Mouse (Mus musculus): ENCODE results near the gene Tpra1.
A peak's percentile ranks its signal among the peaks of the same experiment; 100 is the strongest.

Tpra1 gene

DNA sequence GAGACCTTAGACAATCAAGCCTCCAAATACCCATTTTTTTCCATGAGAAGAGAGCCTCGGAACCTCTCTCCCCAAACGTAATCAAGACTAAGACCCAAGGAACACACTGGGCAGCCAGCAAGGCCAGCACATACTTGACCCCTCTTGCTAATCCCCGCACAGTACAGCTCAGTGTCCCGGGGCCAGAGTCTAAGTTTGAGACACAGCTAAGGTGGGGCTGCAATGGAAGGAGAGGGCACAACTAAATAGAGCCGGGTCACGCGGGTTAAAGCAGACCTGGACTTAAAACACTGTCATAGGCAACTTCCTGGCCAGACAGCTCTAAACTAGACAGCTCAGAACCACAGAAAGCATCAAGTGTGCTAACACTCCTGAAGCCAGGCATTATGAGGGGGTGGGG, 11.2 kb upstream of the Tpra1 start:
- no peak for DNase-seq

DNA sequence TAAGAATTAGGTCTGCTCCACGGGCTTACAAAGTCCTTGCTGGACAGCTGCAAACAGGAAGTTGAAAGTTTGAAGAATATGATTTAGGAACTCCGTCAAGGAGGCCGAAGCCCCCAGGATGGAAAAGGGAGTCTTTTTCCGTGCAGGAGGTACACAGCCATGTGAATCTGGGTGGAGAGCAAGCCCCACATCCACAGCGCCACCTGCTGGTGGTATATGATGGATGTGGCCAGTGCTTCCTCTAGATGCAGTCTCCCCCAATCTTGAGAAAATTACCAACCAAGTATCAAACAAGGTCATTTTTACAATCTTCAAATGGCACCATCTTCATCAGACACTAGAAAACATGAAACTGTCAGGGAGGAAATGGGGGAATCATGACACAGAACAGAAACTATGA, 8.5 kb upstream of the Tpra1 start:
- DNase-seq, result peak; percentile 67 to 68

DNA sequence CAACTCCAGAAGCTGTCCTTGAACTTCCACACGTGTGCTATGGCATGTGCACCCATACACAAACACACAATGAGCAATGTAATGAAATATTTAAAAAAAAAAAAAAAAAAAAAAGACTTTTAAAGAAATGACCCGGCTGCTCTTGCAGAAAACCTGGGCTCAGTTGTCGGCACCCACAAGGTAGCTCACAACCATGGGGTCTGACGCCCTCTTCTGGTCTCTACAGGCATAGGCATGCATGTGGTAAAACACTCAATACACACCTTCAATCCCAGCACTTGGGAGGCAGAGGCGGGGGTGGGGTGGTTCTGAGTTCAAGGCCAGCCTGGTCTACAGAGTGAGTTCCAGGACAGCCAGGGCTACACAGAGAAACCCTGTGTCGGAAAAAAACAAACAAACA, 6.1 kb upstream of the Tpra1 start:
- no peak for DNase-seq

GRCm38 (mm10) chr6:88897246-88897645, 4.8 kb upstream of the Tpra1 start:
- no peak for DNase-seq

GRCm38 (mm10) chr6:88898534-88899048, 3.5 kb upstream of the Tpra1 start, which contains the start of gene Mcm2:
TSS of gene Mcm2 (minus strand) at chr6:88898780.
- peak; percentile 97 to 99 for DNase-seq

DNA sequence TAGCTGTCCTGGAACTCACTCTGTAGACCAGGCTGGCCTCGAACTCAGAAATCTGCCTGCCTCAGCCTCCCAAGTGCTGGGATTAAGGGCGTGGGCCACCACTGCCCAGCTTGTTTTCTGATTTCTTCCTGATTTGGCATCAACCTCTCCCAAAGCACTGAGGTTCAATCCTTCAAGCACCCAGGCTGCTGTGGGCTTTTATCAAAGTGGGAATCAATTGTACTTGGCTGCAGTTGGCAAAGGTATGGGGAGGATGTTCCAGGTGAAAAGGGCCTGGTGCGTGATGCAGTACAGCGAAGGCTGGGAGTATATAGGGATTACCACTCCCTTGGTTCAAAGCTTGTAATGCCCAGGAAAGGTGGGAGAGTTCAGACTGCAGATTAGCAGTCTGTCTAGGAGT, 3.0 kb upstream of the Tpra1 start:
- DNase-seq, result no peak

GRCm38 (mm10) chr6:88899628-88900027, 2.4 kb upstream of the Tpra1 start:
- DNase-seq, result no peak

DNA sequence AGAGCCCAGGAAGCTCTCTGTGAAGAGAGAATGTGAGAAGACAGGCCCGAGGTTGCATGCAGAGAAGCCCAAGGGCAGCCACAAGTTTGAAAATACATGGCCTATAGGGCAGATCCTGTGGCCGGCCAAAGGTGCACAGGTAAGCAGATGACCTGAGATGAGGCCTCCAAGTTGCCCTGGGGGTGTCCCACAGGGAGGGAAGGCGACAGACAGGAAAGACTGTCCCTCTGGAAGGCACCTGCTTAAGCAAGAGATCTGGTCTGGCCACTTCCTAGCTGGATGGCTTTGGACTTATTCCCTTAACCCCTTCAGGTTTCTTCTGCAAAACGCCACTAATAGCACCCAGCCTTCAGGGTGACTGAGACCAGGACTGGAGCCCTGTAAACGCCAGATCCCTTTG, 580 bp upstream of the Tpra1 start:
- peak in 1 of 2 experiments; percentile 28 for DNase-seq

DNA sequence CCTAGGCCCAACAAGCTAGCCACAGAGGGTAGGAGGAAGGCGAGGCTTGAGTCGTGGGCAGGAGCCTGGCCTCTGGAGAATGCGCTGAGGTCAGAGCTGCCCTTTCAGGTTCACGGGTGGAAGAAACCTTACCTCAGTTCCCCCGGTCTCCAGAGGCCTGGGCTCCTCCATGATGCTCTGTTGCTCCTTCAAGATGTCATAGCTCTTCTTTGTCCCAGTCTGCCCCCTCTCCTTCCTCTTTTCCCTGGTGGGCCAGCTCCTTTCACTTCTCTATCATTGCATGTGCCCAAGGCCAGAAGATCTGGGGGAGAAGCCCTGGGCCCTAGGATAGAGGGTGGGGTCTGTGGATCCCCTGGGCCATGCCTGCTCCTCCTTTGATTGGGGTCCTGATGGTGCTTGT, 1.7 kb downstream of the Tpra1 start:
- peak in 1 of 2 experiments; percentile 14 for DNase-seq

GRCm38 (mm10) chr6:88904456-88904974, 2.5 kb downstream of the Tpra1 start:
- DNase-seq, result no peak

- DNase-seq, result no peak
Measured at GRCm38 (mm10) chr6:88905042-88905441, 3.0 kb downstream of the Tpra1 start.

GRCm38 (mm10) chr6:88906369-88907108, 4.5 kb downstream of the Tpra1 start:
- peak in 1 of 2 experiments; percentile 50 for DNase-seq

- DNase-seq, result peak; percentile 22 to 51
Measured at GRCm38 (mm10) chr6:88909151-88909550, 7.1 kb downstream of the Tpra1 start.

DNA sequence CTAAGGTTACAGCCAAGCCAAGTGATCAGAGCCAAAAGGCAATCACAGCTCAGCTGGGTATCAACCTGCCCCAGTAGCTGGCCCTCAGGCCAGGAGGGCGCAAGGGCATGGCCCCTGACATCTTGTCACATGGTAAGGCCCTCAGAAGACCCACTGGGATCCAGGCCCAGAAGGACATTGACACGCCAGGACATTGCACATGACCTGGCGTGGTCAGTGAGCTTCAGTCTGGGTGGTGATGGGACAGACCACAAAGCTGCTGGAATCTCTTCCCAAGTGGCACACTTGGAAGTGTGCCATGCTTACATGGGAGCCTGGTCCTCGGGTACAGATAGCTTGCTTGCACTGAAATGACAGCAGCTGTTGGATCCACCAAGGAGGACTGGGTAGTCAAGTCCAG, 11.0 kb downstream of the Tpra1 start:
- DNase-seq, result no peak

GRCm38 (mm10) chr6:88913440-88913839, 11.4 kb downstream of the Tpra1 start:
- no peak for DNase-seq

DNA sequence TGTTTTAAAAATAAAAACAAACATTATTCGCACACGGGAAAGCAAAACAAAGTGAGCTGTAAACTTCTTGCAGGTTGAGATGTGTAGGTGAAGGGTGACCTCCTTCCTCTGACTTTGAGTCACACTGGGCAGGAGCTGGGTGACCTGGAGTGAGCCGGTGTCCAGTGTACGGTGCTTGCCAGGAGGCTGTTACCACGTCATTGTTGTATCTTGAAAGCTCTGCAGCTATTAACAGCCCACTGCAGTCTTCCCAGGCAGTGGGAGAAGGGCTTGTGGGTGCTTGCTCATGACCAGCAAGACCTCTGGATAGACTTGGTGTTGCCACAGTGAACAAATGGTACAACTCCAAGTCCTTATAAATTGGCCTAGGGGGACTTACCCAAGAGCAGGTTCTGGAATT, 12.7 kb downstream of the Tpra1 start:
- DNase-seq, result no peak

DNA sequence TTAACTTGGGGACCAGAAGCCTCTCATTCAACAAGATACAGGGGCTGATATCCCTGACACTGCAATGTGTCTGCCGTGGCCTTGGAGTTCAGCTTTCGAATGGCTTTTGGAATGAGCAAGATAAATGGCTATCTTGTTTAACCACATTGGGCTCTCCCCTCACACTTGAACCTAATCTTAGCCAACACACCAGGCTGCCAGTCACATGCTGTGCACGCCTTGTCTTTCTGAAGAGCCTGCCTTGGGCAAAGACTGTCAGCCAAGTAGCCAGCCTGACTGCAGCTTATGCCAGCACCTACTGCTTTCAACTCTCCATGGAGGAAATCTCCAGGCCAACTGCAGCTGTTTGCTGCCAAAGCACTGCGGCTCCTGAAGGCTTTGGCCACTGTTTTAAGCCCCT, 13.5 kb downstream of the Tpra1 start:
- no peak for DNase-seq

DNA sequence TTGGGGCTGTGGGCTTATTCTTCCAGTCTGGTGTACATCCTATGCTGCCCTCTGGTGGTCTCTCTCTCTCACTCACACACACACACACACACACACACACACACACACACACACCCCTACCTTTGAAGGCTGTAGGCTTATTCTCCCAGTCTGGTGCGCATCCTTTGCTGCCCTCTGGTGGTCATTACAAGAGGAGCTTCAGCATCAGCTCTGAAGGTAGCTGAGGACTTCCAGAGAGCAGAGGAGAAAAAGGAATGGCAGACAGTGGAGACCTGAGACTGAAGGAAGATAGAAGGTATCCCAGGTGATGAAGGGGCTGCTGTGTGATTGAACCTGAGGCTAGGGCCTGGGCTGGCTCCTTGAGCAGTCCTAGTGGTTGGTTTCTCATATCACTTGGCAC, 14.1 kb downstream of the Tpra1 start:
- DNase-seq, result peak; percentile 46 to 47

GRCm38 (mm10) chr6:88918802-88919201, 16.8 kb downstream of the Tpra1 start:
- DNase-seq, result no peak

- no peak for DNase-seq
Measured at GRCm38 (mm10) chr6:88924502-88925275, 22.6 kb downstream of the Tpra1 start.

DNA sequence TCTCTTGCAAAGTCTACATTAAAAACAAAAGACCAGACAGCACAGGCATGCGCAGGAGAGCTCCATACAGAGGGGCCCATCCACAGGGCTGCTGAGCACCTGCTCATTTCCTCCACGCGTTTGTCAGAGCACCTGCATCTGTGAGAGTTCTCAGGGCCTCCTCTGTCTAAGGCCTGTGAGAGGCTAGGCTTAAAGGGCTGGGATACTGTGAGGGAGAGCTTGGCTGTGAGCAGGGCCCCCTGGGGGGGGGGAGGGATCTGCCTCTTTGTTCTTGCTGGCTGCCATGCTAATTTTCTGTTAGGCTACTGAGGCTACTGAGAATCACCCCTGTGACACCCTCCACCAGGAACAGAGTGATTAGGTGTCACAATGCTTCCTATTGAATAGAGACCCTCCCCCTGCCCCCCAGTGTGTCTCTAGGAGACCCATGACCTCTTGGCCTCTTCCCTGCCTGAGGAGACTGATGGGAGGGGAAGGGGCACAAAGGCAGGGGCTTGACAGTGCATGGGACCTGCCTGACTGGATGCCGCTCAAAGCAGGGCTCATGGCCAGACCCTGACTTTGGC, 23.7 kb downstream of the Tpra1 start:
- DNase-seq, result peak; percentile 58 to 81

DNA sequence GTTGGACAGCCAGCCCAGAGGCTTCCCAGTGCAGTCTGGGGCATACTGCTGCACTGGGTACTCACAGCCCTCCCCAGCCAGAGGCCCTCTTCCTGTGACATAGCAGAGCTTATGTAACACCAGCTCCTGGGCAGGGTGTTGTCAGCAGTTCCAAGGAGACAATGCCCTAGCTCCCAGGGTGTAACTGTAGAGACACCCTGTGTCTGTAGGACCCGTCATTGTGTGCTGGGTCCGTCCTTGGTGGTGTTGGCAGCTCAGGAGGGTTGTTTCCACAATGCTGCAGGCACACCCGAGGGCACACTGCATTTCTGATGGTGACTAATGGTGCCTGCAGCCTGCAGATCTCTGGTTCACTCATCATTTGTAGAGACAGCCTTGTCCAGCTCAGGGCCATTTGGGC, 24.8 kb downstream of the Tpra1 start:
- peak; percentile 30 to 57 for DNase-seq

DNA sequence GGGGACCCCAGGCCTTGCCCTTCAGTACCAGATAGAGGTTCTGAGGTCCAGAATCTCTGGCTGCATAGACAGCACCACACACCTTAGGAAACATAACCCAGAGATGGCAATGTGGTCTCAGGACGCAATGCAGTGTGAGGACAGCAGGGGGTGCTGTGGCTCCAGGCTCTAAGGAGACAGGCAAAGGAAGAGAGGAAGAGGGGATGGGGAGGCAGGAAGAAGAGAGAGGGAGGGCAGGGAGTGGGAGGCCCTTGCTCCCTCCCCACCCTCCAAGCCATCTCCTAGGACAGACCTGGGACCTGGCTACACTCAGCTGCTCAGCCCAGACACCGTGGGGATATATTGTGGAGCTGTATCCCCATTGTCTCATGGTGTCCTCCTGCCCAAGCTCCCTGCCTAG, 25.5 kb downstream of the Tpra1 start:
- DNase-seq, result peak; percentile 81 to 84
